Mouse (Mus musculus) embryonic facial prominence, embryonic 14.5 days (tissue): Measurements from ENCODE around the gene Anapc7. TPM values are rescaled to one million over a fixed set of nuclear protein-coding genes. Genes with fewer than 3 reads are reported as not detected.

ENCODE experiments used
- ATAC-seq: fragments of 200-750 bp; cut with Nextera tagmentation; 2 replicates; pipeline ENCODE4 v1.8.0; 2017; ENCODE audit warnings: low read depth, moderate number of reproducible peaks, moderate TSS enrichment
- DNase-seq: peaks from one replicate; pipeline ENCODE4 v3.0.0-alpha.2; 2015; ENCODE audit warnings: low spot score
- H3K27ac ChIP-seq: fragments of 300-500 bp; sonication (generic); replicated peaks from 2 replicates; pipeline ENCODE4 v1.5.1; 2014; ENCODE audit warnings: low read depth, mild to moderate bottlenecking, low read length, moderate library complexity
- H3K27me3 ChIP-seq: fragments of 300-500 bp; sonication (generic); replicated peaks from 2 replicates; pipeline ENCODE4 v1.6.1; 2014; ENCODE audit warnings: low read length; ENCODE audit not compliant: control insufficient read depth, insufficient read depth
- H3K36me3 ChIP-seq: fragments of 300-500 bp; sonication (generic); 2 replicates; pipeline ENCODE4 v1.6.1; 2014; ENCODE audit warnings: low read length, mixed read lengths; ENCODE audit not compliant: control insufficient read depth, insufficient read depth
- H3K4me1 ChIP-seq: fragments of 300-500 bp; sonication (generic); 2 replicates; pipeline ENCODE4 v1.6.1; 2014; ENCODE audit warnings: antibody characterized with exemption, low read length; ENCODE audit not compliant: control insufficient read depth, insufficient read depth
- H3K4me2 ChIP-seq: fragments of 300-500 bp; sonication (generic); 2 replicates; pipeline ENCODE4 v1.6.1; 2014; ENCODE audit warnings: low read depth, mild to moderate bottlenecking, low read length, moderate library complexity, mixed read lengths
- H3K4me3 ChIP-seq: fragments of 300-500 bp; sonication (generic); 2 replicates; pipeline ENCODE4 v1.5.1; 2014; ENCODE audit warnings: low read depth, mild to moderate bottlenecking, low read length
- H3K9ac ChIP-seq: fragments of 300-500 bp; sonication (generic); 2 replicates; pipeline ENCODE4 v1.6.1; 2014; ENCODE audit warnings: low read depth, mild to moderate bottlenecking, low read length, moderate library complexity, mixed read lengths
- H3K9me3 ChIP-seq: fragments of 300-500 bp; sonication (generic); 2 replicates; pipeline ENCODE4 v1.6.1; 2016; ENCODE audit warnings: low read length; ENCODE audit not compliant: control insufficient read depth
- WGBS: fragments of 180-500 bp; shearing (Covaris S2); extraction: QIAGEN DNeasy Blood & Tissue Kit; methylation state at CpG from one replicate; pipeline ENCODE4 v1.1.7; 2014; 5-methylcytosine and 5-hydroxymethylcytosine counted together
- polyA plus RNA-seq: library from polyadenylated mRNA; unstranded; fragments of >200 nt; fragmentation: Nextera tagmentation; extraction: Ambion mirVana; gene quantifications from 2 replicates; pipeline ENCODE4 v1.2.1, GENCODE M21; 2014

Gene Anapc7
- polyA plus RNA-seq, result 23.1 and 24.9 TPM in 2 replicates

- peak; percentile 50; the same call in 1 of the 2 replicates for ATAC-seq
- H3K9me3 ChIP-seq, result no peaks in the 10 kb centered on the region
- DNase-seq, result no peak
Measured at GRCm38 (mm10) chr5:122421271-122422068, at the start of gene Anapc7. Gene Anapc7 (plus strand): TSS chr5:122421693.

GRCm38 (mm10) chr5:122372192-122372769, 49.2 kb upstream of the Anapc7 start, which contains the start of gene Fam216a:
Gene Fam216a (minus strand): TSS chr5:122372364.
- H3K4me1 ChIP-seq, result 0 out of 2 replicates have a peak, but pooled peaks cover 3% of the 10 kb centered on the region
- peak within 1 kb of the TSS; percentile 73 for H3K9ac ChIP-seq
- peaks cover 35% of the 10 kb centered on the region for H3K36me3 ChIP-seq
- peak within 1 kb of the TSS; percentile 75 for H3K4me2 ChIP-seq
- peak; percentile 100 for DNase-seq
- peak within 1 kb of the TSS; percentile 62 for H3K4me3 ChIP-seq
- H3K9me3 ChIP-seq, result no peaks in the 10 kb centered on the region
- WGBS, result under 1% methylated on average over 51 of the region's 53 CpGs
- ATAC-seq, result peak; percentile 96
- H3K27me3 ChIP-seq, result no peaks in the 10 kb centered on the region
- peak within 1 kb of the TSS; percentile 91 for H3K27ac ChIP-seq

More at GRCm38 (mm10) chr5:122421271-122422068, at the start of gene Anapc7:
- Histone ChIP-seq H3K36me3 (no peaks in the 10 kb centered on the region), H3K9ac (peak within 1 kb of the TSS; percentile 96), H3K4me3 (peak within 1 kb of the TSS; percentile 94), H3K27ac (peak within 1 kb of the TSS; percentile 87), H3K27me3 (no peaks in the 10 kb centered on the region), H3K4me1 (peaks cover 7% of the 10 kb centered on the region; the same call in 1 of the 2 replicates), H3K4me2 (peak within 1 kb of the TSS; percentile 92)
- WGBS, result 21% methylated on average over 17 of the region's 17 CpGs

GRCm38 (mm10) chr5:122372878-122373277, 48.6 kb upstream of the Anapc7 start:
- no peak for DNase-seq
- H3K27ac ChIP-seq, result peak overlapping the region; percentile 79; the same call in 1 of the 2 replicates
- 6% methylated on average over 5 of the region's 5 CpGs for WGBS
- no peaks in the 10 kb centered on the region for H3K9me3 ChIP-seq
- no peaks in the 10 kb centered on the region for H3K27me3 ChIP-seq
- 0 out of 2 replicates have a peak, but pooled peaks cover 3% of the 10 kb centered on the region for H3K4me1 ChIP-seq
- peak overlapping the region; percentile 75 for H3K4me2 ChIP-seq
- peaks cover 29% of the 10 kb centered on the region for H3K36me3 ChIP-seq
- no peak for ATAC-seq
- peak overlapping the region; percentile 73 for H3K9ac ChIP-seq
- peak overlapping the region; percentile 62 for H3K4me3 ChIP-seq

GRCm38 (mm10) chr5:122377101-122377833, 44.2 kb upstream of the Anapc7 start:
- Histone ChIP-seq H3K9ac (no peak overlapping the region), H3K9me3 (no peaks in the 10 kb centered on the region), H3K27me3 (no peaks in the 10 kb centered on the region), H3K36me3 (peaks cover 49% of the 10 kb centered on the region), H3K4me3 (no peak overlapping the region), H3K27ac (no peak overlapping the region), H3K4me2 (no peak overlapping the region), H3K4me1 (0 out of 2 replicates have a peak, but pooled peaks cover 3% of the 10 kb centered on the region)
- ATAC-seq (no peak), DNase-seq (no peak)
- 88% methylated on average over 4 of the region's 4 CpGs for WGBS

- ATAC-seq, result no peak
- 92% methylated on average over 12 of the region's 12 CpGs for WGBS
- peaks cover 55% of the 10 kb centered on the region for H3K36me3 ChIP-seq
Measured at GRCm38 (mm10) chr5:122378171-122378570, 43.3 kb upstream of the Anapc7 start.

GRCm38 (mm10) chr5:122379374-122380155, 41.9 kb upstream of the Anapc7 start:
- Histone ChIP-seq H3K27ac (no peak overlapping the region), H3K4me3 (no peak overlapping the region), H3K4me1 (no peaks in the 10 kb centered on the region), H3K9me3 (no peaks in the 10 kb centered on the region), H3K9ac (no peak overlapping the region), H3K27me3 (no peaks in the 10 kb centered on the region), H3K4me2 (no peak overlapping the region), H3K36me3 (peaks cover 55% of the 10 kb centered on the region)
- peak; percentile 63 for DNase-seq
- peak; percentile 74 for ATAC-seq
- 54% methylated on average over 11 of the region's 11 CpGs for WGBS

More at GRCm38 (mm10) chr5:122378171-122378570, 43.3 kb upstream of the Anapc7 start:
- Histone ChIP-seq H3K4me3 (no peak overlapping the region), H3K9me3 (no peaks in the 10 kb centered on the region), H3K27me3 (no peaks in the 10 kb centered on the region), H3K4me2 (no peak overlapping the region), H3K4me1 (0 out of 2 replicates have a peak, but pooled peaks cover 3% of the 10 kb centered on the region), H3K27ac (no peak overlapping the region), H3K9ac (no peak overlapping the region)
- no peak for DNase-seq

GRCm38 (mm10) chr5:122390006-122390405, 31.5 kb upstream of the Anapc7 start:
- 94% methylated on average over 5 of the region's 5 CpGs for WGBS

More at GRCm38 (mm10) chr5:122390006-122390405, 31.5 kb upstream of the Anapc7 start:
- Histone ChIP-seq H3K4me3 (no peak overlapping the region), H3K4me2 (no peak overlapping the region), H3K9me3 (no peaks in the 10 kb centered on the region), H3K9ac (no peak overlapping the region), H3K27me3 (no peaks in the 10 kb centered on the region), H3K36me3 (no peaks in the 10 kb centered on the region), H3K27ac (no peak overlapping the region), H3K4me1 (peaks cover 9% of the 10 kb centered on the region; the same call in 1 of the 2 replicates)
- DNase-seq (no peak), ATAC-seq (no peak)
